Mouse (Mus musculus) cortical plate, adult 2 months (tissue): ENCODE measurements at regions not wholly inside any gene's neighbourhood (a gene's known extent, or its start where the extent isn't known, plus 50 kb on each side); places are given as distances from the start of the nearest gene placed in this dataset.

Experiments
- CTCF ChIP-seq: fragments of 200-500 bp; IDR thresholded peaks from 2 replicates; pipeline ENCODE4 v1.5.1; 2011; ENCODE audit warnings: mild to moderate bottlenecking, control low read depth, low read length; ENCODE audit not compliant: insufficient read depth; ENCODE audit errors: extremely low read depth
- POLR2A ChIP-seq: fragments of 200-500 bp; IDR thresholded peaks from 2 replicates; pipeline ENCODE4 v1.6.1; 2011; ENCODE audit warnings: mild to moderate bottlenecking, low read length, control low read depth; ENCODE audit not compliant: insufficient read depth; ENCODE audit errors: extremely low read depth

- TF ChIP-seq POLR2A, result no peak
- no peak for TF ChIP-seq CTCF
Observed at GRCm38 (mm10) chr10:16789641-16790243, 933.3 kb upstream of the Cited2 start.
